Mouse (Mus musculus) megakaryocyte, adult 5-6 weeks (primary cell): ENCODE data around the gene Aldob. TPM values are rescaled to one million over a fixed set of nuclear protein-coding genes. Genes with fewer than 3 reads are reported as not detected.

Experiments
- ATAC-seq: 2 replicates; pipeline ENCODE4 v1.8.0; 2016; ENCODE audit warnings: mild to moderate bottlenecking, inconsistent platforms; ENCODE audit not compliant: poor library complexity, severe bottlenecking
- total RNA-seq, 2 experiments: library from RNA; stranded (forward) in 1 of 2; stranded (reverse) in 1 of 2; fragments of 153-499, 151-499 nt in 1 of 2; fragments of 221-1000, 200-1000 nt in 1 of 2; gene quantifications; 2 replicates each; pipeline versions ENCODE4 v1.2.3 to v1.2.4; 2015 to 2017

The Aldob gene
- total RNA-seq (2015), result not detected in 2 replicates
- not detected in 2 replicates for total RNA-seq (2017)

DNA sequence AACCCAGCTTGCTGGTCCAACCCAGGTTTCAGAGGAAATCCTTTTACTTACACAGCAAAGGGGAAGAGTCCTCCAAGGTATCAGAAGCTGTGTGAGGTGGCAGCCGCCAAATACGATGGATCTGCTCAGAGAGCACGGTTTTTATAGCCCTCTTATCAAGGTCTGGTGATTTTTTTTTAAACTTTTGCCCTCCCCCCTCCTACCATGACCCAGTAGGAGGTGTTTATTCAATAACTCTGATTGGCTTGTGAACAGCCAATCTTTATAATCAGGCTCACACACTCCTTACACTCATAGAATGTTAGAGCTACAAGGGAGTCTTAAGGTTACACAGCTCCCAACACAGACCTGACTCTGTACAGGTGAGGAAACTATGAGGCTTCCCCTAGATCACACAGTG lies at the start of gene Aldob:
TSS of gene Aldob (minus strand) at position 164 of the 400 bp plus-strand sequence.
- ATAC-seq, result no peak

- ATAC-seq, result peak; percentile 56
These were observed 48.1 kb upstream of the Aldob start, which contains the start of gene Tmem246 for GRCm38 (mm10) chr4:49597183-49598100. Gene Tmem246, minus strand, starts transcription at chr4:49597876.

- ATAC-seq, result no peak
These were observed 47.5 kb upstream of the Aldob start for GRCm38 (mm10) chr4:49596846-49597182.

DNA sequence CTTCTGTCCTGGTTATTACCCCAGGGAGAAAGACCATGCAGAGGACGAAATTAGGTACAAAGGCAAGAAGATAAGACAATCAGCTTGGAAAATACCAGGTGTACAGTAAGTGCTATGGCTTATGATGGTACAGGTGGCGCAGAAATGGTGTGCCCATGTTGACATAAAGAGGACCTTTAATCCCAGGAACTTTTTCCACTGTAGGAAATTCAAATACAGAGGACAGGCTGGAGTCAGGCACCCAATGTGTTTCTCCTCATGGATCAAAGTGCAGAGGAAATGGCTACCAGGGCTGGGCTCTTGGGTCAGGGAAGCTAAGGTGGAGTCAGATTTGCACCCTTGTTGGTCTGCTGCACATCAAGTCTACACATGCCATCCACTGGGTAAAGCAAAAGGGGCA lies 40.8 kb upstream of the Aldob start:
- ATAC-seq, result no peak

GRCm38 (mm10) chr4:49586811-49587210 lies 37.5 kb upstream of the Aldob start:
- no peak for ATAC-seq

DNA sequence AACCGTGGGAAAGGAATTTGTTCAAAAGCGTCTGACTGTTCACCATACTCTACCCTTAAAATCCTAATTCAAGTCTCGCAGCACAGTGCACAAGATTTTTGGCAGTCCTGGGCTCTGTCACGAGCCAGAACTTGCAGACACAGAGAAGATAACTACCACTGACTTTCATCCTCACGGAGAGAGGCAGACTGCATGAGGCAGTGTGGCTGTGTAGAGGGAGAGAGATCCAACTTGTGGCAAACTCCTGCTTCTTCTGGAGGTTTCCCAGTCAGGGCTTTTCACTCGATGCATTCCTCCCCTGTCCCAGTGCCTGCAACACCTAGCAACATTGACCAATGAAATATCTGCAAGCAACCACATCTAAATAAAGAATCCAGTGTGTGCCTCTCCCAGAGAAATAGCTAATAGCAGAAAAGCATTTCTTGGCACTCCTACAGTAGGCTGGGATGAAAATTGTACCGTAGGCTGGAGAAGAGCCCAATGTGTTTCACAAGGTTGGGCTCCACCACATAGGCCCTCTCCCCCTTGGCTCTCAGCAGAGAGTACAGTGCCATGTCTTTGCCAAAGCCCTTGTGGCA lies 36.3 kb upstream of the Aldob start:
- no peak for ATAC-seq

DNA sequence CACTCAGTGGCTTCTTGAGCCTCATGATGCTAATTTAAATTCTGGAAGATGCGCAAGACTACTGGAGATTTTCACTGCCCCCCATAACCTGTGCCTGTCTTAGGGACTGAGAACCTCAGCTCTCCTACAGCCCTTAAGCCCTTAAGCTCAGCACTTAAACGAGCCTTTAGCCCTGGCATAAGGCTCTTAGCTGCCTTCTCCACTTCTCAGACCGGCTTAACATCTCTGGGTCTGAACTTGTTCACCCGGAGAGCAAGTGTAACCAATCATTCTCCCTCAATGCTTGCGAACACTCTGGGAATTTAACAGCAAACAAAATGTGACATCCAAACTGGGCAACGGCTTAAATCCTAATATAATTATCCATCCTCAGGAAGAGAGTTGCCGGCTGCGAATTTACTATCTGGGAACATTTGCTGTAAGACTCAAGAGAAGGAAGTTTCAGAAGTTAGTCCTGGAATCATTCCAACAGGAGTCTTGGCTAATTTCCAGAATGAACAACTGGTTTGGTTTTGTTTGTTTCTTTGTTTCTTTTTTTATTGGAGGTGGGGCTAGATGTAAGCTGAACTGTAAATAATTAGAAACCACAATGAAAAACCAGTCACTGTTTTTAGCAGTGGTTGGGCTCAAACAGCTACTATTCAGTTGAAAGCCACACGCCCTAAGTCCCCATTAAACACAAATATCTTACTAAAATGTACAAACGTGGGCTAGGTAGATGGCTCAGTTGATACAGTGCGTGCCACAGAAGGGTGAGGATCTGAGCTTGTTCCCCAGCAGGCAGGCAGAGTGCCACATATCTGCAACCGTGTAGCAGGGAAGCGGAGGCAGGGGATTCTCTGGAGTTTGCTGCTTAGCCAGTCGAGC lies 34.9 kb upstream of the Aldob start:
- ATAC-seq, result no peak

DNA sequence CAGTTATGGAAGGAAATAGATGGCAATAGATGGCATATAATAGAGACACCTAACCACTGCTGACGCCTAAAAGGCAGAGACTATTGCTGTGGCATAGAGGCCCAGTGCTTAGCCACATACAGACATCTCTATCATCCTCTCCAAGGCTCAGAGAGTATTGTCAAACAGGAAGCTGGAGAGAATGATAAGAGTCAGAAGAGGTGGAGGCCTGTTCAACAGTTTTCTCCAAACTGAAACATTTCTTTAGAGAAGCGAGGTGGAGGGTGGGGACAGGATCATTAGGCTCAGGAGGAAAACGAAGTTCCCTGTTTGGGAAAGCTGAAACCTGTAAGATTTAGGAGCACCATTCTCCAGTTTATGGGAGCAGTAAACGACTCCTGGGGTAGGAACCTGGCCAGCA lies 31.9 kb upstream of the Aldob start:
- no peak for ATAC-seq

DNA sequence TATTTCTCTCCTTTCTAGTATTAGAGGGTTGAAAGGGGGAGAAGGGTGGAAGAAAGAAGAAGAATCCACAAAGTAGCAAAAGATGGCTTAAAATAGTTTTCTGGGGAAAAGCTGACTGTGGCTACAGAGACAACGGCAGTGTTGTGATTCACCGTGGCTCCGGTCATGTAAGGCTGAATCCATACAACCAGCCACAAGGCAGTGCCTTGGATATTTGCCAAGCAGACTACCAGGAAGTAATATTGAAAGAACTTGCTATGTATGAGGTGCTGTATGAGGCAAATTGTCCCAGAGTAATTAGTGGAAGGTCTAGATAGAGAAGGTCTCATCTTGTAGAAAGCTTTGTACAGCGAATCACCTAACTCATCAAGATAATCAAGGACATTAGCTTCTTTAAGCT lies 22.8 kb upstream of the Aldob start:
- ATAC-seq, result no peak

GRCm38 (mm10) chr4:49567613-49568012 lies 18.3 kb upstream of the Aldob start:
- ATAC-seq, result peak; percentile 96

DNA sequence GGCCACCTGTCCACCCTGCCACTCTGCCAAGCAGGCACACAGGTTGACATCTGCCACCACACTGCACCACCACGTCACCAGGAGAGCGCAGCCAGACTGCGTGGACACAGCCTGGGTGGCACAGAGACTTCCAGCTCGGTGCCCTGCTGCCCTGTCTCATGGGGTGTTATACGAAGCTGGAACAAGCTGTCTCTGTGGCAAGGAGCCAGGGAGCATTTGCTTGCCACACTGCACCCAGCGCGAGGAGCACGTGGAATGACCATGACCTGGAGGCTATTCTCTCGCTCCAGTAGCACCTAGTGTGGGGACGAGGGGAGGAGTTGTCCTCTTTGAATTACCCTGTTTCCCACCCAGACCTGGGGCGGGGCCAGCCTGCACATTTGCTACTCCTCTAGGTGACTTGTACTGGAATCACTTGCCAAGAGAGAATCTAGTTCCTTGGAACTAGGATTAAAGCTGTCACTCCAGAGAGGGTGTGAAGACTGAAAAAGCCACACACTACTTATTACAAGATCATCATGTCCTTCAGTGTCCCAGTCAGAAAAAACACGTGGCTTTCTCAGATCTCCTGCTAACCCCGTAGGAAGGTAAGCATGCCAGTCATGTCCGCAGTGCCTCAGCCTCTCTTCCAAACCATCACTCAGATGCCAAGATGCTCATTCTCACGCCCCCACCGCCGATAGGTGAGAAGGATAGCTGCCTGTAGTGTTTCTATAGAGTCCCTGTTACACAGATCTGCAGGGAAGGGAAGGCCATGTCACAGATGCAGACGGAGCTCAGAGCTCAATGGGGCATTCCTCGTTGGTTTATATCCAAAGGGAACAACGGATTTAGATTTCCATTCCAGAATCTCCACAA lies 10.8 kb upstream of the Aldob start:
- no peak for ATAC-seq

DNA sequence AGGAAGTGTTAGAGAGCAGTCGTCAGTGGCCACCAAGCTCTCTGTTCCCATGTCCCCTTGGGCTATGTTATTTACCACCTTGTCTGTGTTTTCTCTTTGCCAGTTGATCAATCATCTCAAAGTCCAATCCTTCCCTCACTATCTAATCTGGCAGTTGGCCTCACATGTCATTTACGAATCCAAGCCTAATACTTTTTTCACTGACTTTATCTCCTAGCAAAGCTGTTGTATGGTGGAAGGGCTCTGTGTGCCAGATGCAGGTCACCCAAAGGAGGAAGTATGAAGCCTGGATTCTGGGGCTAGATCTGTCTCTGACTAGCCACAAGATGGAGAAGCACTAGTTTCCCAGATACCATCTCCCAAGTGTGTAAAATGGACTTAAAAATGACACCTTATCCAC lies 8.8 kb upstream of the Aldob start:
- ATAC-seq, result no peak

DNA sequence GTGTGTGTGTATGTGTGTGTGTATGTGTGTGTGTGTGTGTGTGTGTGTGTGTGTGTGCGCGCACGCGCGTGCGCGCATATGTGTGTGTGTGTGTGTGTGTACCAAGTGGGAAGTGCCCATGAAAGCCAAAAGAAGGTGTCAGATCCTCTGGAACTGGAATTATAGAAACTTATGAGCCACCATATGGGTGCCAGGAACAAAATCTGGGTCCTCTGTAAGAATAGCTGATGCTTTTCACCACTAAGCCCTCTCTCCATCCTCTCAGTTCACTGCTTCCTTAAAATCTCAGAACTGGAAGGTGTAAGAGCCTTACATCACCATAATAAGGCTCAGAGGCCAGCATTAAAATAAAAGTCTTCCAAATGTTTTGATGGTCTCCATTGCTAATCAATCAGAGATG lies 8.0 kb upstream of the Aldob start:
- no peak for ATAC-seq

DNA sequence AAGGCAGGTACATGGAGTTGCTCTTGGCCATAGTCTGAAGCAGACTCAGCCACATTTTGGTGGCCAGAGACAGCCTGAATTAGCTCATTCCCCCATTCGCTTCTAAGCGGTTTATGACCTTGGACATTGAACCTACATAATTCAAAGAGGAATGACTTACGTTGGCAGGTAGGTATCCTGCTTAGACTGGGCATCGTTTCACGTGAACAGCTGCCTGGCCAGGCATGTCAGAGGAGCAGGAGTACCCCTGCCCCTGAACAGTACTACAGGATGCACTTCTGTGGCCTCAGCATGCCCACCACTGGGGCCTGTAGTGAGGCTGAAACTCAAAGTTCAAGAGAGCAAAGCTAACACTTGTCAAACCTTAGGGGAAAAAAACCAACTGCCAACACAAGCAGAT lies 4.0 kb upstream of the Aldob start:
- no peak for ATAC-seq

DNA sequence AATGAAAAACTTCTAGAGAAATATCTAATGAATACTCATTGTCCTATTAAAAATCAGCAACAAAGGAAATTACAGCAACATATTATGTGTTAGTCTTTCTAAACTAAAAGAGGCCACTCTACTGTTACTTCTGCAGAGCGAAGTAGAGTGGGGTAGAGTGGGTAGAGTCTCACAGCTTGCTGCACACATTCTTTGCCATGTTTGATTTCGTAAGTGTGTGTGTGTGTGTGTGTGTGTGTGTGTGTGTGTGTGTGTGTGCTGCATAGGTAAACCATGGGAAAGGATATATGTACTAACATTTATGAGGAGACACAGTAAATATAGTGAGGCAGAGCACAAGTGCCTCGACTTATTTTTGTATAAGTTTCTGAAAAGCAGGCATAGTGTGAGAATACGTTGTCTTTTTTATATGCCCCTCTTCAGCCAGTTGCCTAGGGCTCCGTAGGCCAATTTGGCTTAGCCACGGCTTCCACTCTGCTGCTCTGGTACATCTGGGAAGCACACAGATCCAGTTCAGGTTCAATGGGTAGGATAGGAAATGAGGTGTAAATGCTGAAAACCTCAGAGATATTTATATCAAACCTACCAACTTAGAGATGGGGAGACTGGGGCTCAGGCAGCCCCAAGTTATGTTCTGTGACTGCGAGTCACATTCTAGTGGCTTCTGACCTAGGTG lies 1.7 kb downstream of the Aldob start:
- ATAC-seq, result no peak

DNA sequence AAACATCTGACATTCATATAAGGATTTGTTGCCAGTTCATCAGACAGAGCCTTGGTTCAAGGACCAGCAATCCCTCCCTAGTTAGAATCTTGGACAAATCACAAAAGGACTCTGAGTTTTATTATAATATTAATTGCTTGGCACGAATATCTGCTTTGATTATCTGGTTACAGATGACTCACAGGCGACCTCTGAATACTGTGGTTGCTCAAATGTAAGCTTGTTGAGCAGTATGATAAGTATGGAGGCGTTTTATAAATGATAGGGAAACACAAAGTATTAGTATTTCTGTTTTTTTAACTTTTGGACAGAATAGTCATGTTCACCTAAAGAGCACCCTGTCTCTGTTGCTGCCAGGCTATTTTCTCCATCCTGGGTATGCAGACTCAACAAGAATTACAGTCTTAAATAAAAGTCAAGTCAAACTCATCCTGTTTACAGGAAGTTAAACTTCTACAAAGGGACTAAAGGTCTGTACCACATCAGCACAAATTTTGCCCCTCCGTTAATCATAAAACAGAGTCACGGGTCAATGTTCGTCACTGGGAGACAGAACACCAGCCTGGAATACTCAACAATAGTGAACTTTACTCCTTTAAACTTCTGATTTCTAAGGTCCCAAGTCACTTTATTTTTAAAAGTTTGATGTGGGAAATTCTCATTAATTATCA lies 2.3 kb downstream of the Aldob start:
- no peak for ATAC-seq

DNA sequence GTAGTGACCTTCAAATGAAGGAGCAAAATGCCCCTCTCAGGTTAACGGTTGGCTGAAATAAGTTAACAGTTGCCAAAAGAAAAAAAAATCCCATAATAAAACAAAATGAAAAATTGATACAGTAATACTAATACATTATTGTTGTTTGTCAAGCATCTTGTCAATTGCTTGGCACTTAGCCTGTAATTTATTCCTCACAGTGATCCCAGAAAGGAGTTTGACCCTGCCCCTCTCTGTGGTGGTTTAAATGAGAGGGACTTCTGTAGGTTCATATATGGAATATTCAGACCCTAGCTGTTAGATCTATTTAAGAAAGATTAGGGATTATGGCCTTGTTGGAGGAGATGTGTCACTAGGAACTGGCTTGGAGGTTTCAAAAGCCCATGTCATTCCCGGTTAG lies 3.3 kb downstream of the Aldob start:
- ATAC-seq, result no peak

GRCm38 (mm10) chr4:49540966-49541365 lies 8.4 kb downstream of the Aldob start:
- no peak for ATAC-seq

GRCm38 (mm10) chr4:49539665-49540064 lies 9.7 kb downstream of the Aldob start:
- no peak for ATAC-seq
